Mouse (Mus musculus) kidney, postnatal 25 days (tissue): Measurements from ENCODE around the gene Cdipt.

Experiments
- DNase-seq, 2 experiments: peaks; one replicate each; pipeline ENCODE4 v3.0.0; 2021; ENCODE audit warnings: mixed read lengths in 2 of 2

Gene Cdipt

DNA sequence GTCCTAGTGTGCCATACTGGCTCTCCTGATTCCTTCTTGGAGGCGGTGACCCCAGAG lies at the start of gene Cdipt:
Gene Cdipt, plus strand, starts transcription at position 22 of the 57 bp plus-strand sequence.
- DNase-seq = no peak

DNA sequence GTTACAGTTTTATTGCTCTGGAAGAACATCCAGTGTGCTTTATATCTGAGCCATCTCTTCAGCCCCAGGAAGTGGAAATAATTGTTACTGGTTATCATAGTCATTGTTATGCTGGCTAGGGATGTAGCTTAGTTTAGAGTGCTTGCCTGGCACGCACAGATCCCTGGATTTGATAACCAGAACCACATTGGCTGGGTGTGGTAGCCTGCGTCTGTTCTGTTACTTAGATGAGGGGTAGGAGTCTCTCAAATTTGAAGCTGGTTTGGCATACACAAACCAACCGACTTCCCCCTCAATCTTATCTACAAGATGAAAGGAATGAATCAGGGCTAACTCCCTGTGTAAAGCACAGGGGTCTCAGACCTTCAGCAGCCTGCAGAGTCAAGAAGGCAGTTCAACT lies 49.4 kb upstream of the Cdipt start:
- DNase-seq = no peak

DNA sequence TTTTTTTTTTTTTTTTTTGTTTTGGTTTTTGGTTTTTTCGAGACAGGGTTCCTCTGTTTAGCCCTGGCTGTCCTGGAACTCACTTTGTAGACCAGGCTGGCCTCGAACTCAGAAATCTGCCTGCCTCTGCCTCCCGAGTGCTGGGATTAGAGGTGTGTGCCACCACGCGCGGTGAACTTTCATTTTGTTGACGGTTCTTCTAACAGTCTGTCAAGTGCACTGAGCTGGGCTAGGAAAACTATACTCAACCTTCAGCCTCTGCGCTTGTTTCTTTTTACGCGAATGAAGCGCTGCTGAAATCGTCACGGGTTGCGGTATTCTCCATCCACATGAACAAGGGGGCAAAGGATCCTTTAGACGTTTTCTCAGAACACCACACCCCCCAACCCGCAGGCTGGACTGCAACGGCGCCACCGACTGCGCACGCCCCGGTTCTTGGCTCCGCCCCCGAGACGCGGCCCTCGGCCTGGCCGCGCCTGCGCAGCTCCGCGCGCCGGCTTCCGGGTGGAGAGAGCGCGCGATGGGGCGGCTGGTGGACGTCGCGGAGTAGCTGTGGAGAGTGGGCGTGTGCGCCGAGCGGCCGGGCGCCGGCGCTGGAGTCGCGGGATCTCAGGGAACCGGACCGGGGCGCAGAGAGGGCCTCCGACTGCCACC lies 47.2 kb upstream of the Cdipt start, which contains the start of gene Kctd13:
Gene Kctd13, plus strand, starts transcription at position 496 of the 654 bp plus-strand sequence.
- DNase-seq = peak; percentile 93 to 96

DNA sequence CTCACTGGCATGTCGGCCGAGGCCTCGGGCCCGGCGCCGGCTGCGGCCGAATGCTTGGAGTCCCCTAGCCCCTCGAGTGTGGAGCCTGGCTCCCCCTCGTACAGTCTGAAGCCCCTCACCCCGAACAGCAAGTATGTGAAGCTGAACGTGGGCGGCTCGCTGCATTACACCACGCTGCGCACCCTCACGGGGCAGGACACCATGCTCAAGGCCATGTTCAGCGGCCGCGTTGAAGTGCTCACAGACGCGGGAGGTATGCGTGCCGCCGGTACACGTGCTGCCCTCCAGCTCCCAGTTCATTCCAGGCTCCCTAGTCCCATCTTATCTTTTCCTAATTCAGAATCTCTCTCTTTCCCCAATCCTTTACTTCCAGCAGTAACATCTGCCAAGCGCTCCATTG lies 46.7 kb upstream of the Cdipt start:
- peak in 1 of 2 experiments; percentile 27 for DNase-seq

DNA sequence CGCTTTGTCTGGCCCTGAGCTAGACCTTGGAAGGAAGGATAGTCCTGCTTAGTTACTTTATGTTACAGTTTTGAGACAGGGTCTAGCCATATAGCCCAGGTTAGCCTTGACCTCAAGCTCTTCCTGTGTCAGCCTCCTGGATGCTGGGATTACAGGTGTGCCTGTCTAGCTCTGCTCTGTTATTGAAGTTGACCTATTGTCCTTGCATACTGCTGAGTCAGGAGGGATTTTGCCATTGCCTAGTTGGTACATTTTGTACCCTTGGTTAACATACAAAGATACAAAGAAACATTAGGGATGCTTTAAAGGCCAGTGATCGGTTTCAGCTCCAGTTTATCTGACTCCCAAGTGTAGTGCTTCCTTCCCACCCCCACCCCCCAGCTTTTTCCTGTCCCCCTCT lies 43.1 kb upstream of the Cdipt start:
- DNase-seq = no peak

DNA sequence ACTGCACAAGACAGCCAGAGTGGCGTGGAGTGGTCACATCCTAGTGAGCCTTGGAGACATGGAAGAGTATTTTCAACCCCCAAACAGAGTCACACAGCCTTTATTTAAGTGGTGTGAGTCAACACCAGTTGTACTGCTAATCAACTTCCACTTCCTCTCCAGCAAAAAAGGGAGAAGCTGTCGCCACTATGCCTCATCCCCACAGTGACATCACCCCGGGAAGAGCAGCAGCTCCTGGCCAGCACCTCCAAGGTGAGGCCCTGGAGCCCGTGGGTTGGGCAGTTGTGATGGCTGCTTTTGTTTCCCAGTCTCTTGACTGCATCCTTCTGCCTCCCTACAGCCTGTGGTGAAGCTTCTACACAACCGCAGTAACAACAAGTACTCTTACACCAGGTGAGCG lies 34.5 kb upstream of the Cdipt start:
- no peak for DNase-seq

DNA sequence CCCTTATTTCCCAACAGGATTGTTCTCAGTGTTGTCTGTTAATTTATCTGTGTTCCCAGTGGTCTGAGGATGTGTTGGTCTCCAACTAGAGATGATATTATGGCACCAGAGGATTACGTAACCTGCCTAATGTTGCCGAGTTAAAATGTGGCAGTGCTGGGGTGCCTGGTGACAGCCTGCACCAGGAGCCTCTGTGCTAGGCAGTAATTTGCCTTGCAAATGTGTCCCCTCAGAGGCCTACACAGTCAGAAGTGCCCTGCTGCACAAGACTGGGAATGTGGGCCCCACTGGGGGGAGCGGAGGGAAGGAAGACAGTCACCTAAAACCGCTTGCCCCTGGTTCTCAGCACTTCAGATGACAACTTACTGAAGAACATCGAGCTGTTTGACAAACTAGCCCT lies 33.9 kb upstream of the Cdipt start:
- no peak for DNase-seq

DNA sequence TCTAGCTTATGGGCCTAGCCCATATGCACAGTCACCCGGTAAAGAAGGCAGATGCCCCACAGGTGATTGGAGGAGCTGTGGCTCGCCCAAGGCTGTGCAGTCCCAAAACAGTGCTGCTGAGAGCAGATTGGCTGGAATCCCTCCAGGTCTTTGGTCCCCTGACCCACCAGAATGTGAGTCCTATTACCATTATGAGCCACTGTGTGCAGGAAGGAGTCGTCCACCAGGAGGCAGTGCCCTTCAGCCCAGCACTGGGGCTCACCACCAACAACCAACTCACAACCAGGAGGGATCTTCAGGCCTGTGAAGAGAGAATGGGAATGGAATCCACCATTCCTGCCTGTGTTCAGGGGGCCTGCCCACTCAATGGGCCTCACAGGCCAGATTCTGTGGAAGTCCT lies 29.2 kb upstream of the Cdipt start:
- DNase-seq = peak in 1 of 2 experiments; percentile 33

DNA sequence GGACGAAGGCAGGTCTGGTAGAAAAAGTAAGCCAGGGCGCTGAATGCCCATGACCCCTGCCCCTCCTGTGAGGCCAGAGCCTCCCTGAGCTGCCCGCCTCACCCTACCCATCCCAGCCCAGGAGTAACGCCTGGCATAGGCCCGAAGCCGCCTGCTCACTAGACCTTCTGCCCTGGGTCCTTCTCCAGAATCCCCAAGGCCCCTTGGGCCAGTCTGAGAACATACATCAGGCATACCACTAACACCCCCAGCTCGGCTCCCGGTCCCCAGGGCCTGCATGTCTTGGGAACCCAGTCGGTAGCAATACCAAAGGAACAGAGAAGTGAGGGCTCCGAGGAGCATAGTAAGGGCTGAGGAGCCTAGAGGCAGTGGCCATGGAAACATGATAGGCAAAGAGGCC lies 27.1 kb upstream of the Cdipt start:
- no peak for DNase-seq

DNA sequence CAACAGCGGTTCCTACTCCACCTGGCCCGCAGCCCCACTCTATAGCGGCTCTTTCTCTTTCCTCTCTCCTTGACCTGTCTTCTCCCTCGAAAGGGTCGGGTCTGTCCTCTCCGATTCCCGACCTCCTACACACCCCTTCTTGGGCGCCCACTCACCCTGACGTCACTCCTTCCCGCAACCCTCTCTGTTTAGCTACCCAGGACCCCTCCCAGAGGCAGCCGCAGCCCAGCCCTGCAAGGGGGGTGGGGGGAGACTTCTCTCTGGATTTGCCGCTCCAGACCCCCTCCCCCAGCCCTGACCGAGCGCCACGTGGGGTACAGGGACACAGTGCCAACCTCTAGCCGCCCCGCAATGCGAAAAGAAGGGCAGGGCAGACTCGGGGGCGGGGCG lies 26.3 kb upstream of the Cdipt start, which contains the start of gene Asphd1:
Gene Asphd1, minus strand, starts transcription at position 180 of the 390 bp plus-strand sequence.
- DNase-seq = no peak

DNA sequence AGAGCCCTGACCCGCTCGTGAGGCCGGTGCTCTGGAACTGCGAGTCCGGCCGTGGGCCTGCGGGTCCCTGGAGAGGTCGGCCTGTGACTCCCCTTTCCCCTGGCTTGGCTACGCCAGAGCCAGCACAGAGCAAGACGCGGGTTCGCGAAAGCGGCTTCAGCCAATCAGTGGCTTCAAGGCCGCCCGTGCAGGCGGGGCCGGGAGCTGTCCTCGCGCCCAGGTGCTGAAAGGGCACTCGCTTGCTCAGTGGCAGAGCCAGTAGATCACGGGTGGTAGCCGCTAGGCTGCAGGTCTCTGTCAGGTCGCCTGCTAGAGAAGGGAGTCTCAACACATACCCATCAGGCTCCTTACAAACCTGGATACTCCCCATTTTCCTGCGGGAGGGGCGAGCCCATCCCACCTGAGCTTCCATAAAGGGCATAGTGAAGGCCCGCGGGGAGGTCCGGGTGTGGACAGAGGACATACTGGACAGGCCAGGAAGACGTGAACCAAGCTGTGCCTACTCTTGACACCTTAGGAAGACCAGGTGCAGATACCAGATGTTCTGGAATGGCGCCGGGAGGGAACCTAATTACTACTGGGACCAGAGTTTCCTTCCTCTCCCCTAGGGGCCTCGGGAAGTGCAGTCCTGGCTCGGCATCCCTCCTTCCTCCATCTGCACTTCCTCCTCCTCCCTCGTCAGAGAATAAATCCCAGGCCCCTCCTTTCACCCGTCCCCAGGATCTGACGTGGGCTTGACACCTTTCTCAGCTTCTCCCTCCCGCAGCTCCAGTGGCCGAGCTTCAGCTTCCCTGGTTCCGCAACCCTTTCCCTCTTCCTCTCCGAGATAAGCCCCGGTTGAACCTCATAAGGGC lies 25.7 kb upstream of the Cdipt start, which contains the start of gene Sez6l2:
Gene Sez6l2, plus strand, starts transcription at position 771 of the 854 bp plus-strand sequence.
- peak; percentile 92 to 93 for DNase-seq

DNA sequence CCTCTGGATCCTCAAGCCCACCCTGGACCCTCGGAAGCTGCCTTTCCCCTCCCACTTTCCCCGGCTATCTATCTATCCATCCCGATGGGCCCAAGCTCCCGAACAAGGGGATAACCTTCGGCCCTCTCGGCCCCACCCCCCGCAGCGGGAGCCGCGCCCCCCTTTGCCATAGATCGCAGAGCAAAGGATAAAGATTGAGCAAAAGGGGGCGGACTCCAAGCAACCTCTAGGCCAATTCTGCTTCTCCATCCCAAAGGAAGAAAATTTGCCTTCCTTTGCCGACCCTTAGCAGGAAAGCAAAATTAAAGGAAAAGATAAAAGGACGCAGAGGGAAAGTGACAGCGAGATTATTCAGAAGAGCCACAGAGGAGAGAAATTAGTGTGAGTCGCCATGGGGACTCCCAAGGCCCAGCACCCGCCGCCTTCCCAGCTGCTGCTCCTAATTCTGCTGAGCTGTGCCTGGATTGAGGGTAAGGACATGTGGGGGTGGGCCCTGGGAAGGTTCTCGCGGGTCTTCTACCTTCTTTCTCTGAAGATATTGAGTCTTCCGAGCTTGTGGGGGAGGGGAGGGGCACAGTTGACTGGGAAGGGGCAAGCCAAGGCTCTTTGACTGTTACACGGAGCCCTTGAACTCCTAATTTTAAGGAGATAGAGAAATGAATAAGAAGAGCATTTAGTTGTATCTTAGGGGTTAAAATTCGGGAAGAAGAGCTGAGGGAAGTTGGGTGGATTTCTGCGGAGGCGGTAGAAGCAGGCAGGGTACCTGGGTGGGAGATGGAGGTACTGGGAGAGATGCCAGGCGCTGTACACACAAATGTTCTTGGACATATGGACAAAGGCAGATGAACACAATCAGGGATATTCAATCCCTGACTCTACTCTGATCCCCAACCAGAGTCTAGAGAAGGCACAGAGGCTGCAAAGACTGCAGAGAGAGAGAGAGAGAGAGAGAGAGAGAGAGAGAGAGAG lies 24.8 kb upstream of the Cdipt start:
- DNase-seq = no peak

DNA sequence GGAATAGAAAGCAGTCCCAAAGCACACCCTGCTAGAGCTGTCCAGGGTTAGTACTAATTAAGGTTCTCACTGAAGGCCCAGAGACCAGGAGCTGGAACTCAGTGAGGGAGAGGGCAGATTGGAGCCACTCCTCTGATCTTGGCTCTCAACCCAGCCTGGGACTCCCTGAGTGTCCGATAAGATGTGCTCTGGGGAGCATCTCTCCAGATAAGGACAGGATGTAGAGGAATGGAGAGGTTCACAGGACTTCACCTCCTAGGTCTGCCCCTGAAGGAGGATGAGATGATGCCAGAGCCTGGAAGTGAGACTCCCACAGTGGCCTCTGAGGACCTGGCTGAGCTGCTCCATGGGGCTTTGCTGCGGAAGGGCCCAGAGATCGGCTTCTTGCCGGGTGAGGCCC lies 24.0 kb upstream of the Cdipt start:
- no peak for DNase-seq

DNA sequence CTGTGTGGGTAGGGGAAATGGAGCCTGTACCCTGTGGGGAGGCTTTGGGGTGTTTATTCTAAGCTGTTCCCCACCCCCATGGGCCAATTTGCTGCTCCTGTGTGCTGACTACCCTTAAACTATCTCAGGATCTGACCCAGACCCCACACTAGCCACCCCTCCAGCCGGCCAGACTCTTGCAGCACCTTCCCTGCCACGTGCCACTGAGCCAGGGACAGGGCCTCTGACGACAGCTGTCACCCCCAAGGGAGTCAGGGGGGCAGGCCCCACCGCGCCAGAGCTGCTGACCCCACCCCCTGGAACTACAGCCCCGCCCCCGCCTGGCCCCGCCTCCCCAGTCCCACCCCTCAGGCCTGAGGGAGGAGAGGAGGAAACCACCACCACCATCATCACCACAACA lies 23.1 kb upstream of the Cdipt start:
- DNase-seq = no peak

DNA sequence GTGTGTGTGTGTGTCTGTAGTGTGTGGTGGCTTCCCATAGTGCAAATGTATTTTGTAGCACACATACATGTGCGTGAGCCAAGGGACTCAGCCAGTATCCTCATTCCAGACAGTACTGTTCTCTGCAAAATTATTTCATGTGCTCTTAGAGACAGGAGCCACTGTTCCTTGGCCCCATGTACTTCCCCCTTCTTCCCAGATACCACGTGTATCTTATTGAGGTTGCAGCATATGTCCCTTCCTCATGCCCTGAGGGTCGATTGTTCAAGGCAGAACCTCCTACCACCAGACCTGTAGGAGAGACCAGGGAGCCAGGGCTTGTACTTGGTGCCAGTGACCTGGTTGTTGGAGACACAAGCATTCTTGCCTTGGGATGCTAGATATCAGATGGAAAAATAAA lies 20.6 kb upstream of the Cdipt start:
- DNase-seq = no peak

DNA sequence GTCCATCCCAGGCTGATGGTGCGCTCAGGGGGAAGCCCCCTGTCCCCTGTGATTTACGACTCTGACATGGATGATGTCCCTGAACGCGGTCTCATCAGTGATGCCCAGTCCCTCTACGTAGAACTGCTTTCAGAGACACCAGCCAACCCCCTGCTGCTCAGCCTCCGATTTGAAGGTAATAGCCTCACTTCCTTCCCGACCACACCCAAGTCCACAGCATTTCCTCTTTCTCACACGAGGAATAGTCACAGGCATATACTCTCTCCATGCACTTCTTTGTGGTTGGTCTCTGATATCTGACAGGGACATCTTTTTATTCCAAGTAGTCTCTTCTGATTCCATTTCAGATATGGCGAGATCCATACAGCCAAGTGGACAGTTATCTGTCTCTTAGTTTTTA lies 15.9 kb upstream of the Cdipt start:
- DNase-seq = no peak

DNA sequence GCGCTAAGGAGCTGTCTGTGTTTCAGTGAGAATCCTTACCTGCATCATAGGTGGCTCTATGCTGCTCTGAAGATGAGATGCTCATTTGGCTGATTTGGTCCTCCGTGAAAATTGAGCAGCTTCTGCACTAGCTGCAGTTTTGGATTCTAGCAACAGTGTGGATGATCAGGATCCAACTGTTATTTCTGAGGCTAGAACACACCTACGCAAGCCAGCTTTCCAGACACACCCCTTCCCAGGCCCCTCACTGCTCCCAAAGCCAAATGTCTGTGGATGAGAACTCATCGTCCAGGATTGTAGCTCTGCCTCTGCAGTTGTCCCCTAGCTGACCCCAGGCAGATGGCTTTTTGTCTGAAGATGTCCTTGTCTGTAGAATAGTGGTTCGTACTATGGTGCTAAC lies 14.6 kb upstream of the Cdipt start:
- no peak for DNase-seq

DNA sequence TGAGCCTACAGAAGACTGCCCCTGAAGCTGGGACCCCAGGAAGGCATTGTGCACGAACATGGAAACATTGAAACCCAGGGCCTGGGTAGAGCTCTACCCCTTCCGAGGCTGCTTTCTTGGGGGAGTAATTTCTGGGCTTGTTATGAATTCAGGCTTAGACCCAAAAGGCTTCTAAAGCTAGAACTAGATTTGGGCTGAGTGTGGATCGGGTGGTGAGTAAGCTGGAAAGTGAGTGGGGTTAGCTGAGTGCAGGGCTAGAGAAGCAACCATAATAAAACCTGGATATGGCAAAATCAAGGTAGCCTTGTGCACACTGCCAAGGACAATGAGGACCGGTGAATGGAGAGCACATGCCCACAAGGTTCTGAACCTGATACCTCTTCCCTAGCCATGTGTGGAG lies 13.7 kb upstream of the Cdipt start:
- DNase-seq = no peak

DNA sequence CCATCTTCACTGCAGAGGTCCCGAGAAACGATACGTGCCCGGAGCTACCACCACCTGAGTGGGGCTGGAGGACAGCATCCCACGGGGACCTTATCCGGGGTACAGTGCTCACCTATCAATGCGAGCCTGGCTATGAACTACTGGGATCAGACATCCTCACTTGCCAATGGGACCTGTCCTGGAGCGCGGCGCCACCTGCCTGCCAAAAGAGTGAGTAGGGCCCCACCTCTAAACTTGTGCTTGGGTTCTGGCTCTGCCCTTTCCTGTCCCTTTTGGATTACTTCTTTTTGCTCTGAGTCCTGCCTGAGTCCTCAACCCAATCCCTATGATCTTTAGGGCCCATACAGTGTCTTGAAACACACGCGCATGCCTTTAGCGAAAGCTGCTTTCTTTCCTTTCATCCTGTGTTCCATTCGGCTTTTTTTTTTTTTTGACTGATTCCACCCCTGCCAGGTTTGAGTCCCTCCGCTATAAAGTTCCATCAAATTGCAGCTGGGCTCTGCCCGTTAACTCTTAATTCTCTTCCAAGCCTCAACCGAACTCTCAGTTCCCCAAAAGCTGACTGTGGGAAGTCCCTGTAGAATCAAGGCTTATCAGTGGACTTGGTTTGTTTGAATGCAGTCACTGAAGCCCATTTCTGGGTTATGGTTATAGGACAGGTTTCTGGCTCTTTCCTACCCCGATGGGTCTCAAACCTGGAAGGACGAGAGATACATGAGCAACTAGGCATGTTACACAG lies 12.0 kb upstream of the Cdipt start:
- peak; percentile 75 to 80 for DNase-seq

DNA sequence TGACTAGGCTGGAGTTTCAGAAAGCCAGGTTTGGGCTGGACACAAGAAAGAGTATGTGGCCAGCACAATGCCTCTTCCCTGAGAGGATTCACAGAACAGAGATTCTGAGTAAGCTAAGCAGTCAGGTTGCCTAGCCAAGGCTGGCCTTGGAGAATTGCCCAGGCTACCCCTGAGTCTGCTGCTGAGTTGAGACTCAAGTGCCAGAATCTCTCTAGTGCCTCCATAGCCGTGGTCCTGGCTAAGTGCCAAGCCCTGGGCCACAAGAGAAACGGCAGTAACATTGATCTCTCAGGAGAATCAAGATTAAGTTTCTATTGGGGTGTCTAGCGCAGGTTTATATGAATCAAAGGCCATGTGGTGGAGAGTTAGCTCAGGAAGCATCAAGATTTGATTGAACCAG lies 10.1 kb upstream of the Cdipt start:
- no peak for DNase-seq

DNA sequence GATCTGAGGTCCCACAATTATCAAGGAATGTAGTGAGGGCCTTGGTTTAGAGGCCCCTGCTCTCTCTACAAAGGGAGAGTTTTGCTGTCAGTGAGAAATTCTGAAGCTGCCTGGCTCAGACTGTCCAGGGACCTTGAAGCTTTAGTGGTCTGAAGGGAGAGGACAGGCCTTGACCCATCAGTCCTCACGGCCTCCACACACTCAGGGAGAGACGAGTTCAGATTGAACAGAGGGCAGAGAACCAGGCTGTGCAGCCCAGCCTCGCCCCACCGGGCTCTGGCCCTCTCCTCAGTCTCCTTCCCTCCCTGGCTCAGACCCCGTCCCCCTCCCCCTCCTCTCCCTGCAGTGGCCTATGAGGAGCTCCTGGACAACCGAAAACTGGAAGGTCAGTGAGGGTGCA lies 8.4 kb upstream of the Cdipt start:
- no peak for DNase-seq

DNA sequence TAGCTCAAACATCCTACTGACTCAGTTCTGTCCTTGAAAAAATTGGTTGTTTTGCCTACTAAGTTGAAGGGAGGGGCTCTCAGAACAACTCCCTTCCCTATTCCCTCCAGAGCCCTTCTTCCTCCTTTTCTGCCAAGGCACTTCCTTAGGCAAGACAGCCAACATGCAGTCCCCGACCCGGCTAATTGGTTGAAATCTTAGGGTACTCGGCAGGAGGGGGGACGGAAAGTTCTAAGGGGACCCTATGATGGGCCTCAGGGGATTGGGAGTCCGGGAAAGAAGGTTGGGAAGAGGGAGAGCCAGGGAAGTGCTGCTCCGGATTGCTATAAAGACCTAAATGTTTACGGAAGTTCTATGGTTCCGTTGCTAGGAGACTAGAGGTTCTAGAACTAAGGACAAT lies 221 bp upstream of the Cdipt start:
- no peak for DNase-seq
